Mouse (Mus musculus) forebrain, embryonic 16.5 days (tissue): ENCODE data around the gene Olfr1497. TPM values are rescaled to one million over a fixed set of nuclear protein-coding genes. Genes with fewer than 3 reads are reported as not detected.

Source experiments
- ATAC-seq: fragments of 200-750 bp; cut with Nextera tagmentation; 2 replicates; pipeline ENCODE4 v1.8.0; 2017; ENCODE audit warnings: mild to moderate bottlenecking, moderate library complexity
- H3K27ac ChIP-seq: fragments of 300-500 bp; sonication (generic); 2 replicates; pipeline ENCODE4 v1.5.1; 2014; ENCODE audit warnings: low read length, control low read depth
- H3K27me3 ChIP-seq: fragments of 300-500 bp; sonication (generic); replicated peaks from 2 replicates; pipeline ENCODE4 v1.6.1; 2014; ENCODE audit warnings: low read length; ENCODE audit not compliant: control insufficient read depth, insufficient read depth
- H3K36me3 ChIP-seq: fragments of 300-500 bp; sonication (generic); 2 replicates; pipeline ENCODE4 v1.6.1; 2014; ENCODE audit not compliant: control insufficient read depth, insufficient read depth
- H3K4me1 ChIP-seq: fragments of 300-500 bp; sonication (generic); replicated peaks from 2 replicates; pipeline ENCODE4 v1.6.1; 2014; ENCODE audit warnings: low read length; ENCODE audit not compliant: control insufficient read depth, insufficient read depth
- H3K4me2 ChIP-seq: fragments of 300-500 bp; sonication (generic); 2 replicates; pipeline ENCODE4 v1.6.1; 2014; ENCODE audit warnings: mild to moderate bottlenecking, low read length, control low read depth
- H3K4me3 ChIP-seq: fragments of 300-500 bp; sonication (generic); replicated peaks from 2 replicates; pipeline ENCODE4 v1.5.1; 2014; ENCODE audit warnings: mild to moderate bottlenecking, low read length, control low read depth
- H3K9ac ChIP-seq: fragments of 300-500 bp; sonication (generic); replicated peaks from 2 replicates; pipeline ENCODE4 v1.6.1; 2014; ENCODE audit warnings: low read depth, low read length, control low read depth
- H3K9me3 ChIP-seq: fragments of 300-500 bp; sonication (generic); 2 replicates; pipeline ENCODE4 v1.6.1; 2016; ENCODE audit warnings: low read length; ENCODE audit not compliant: control insufficient read depth
- WGBS: fragments of 180-500 bp; shearing (Covaris S2); extraction: QIAGEN DNeasy Blood & Tissue Kit; methylation state at CpG from one replicate; pipeline ENCODE4 v1.1.7; 2014; 5-methylcytosine and 5-hydroxymethylcytosine counted together
- polyA plus RNA-seq: library from polyadenylated mRNA; unstranded; fragments of >200 nt; fragmentation: Nextera tagmentation; extraction: Ambion mirVana; gene quantifications from 2 replicates; pipeline ENCODE4 v1.2.1, GENCODE M21; 2015

Gene Olfr1497
- polyA plus RNA-seq, 1 experiment from 2014 or later, result not detected

DNA sequence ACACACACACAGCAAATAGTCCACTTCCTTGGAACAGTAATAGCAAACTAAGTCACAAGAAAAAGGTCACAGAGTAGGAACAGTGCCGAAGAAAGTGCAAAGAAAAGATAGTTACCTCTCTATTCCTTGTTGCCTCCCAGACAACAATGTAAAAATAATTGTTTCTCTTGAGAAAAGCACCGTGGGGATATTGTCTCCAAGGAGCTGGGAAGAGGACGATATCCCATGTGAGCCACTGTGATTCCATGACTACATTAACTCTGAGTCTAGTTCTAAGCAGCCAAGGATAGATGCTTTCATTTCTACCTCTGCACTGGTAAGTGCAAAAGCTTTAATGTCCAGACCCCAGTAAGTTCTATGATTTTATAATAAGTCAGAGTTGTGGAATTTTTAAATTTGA lies 33.7 kb downstream of the Olfr1497 start, which contains the start of gene Olfr1495:
Gene Olfr1495 (plus strand): TSS at position 301 of the 400 bp plus-strand sequence.
- Histone ChIP-seq H3K9ac (no peak within 1 kb of the TSS), H3K4me3 (no peak within 1 kb of the TSS), H3K36me3 (no peaks in the 10 kb centered on the region), H3K4me1 (no peaks in the 10 kb centered on the region), H3K4me2 (no peak within 1 kb of the TSS), H3K27ac (no peak within 1 kb of the TSS), H3K9me3 (no peaks in the 10 kb centered on the region), H3K27me3 (no peaks in the 10 kb centered on the region)
- ATAC-seq, result no peak
- 78% methylated on average over 3 of the region's 3 CpGs for WGBS

DNA sequence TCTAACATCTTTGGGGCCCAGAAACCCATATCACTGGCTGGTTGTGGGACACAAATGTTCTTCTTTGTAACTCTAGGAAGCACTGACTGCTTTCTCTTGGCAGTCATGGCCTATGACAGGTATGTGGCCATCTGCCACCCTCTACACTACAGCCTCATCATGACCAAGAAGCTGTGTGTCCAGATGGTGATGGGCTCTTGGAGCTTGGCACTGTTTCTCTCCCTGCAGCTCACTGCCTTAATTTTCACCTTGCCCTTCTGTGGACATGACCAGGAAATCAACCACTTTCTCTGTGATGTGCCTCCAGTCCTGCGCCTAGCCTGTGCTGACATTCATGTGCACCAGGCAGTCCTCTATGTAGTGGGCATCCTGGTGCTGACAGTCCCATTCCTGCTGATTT lies 48.6 kb downstream of the Olfr1497 start:
- Histone ChIP-seq H3K4me1 (no peaks in the 10 kb centered on the region), H3K4me3 (no peak overlapping the region), H3K9me3 (no peaks in the 10 kb centered on the region), H3K9ac (no peak overlapping the region), H3K27me3 (no peaks in the 10 kb centered on the region), H3K27ac (no peak overlapping the region), H3K36me3 (no peaks in the 10 kb centered on the region), H3K4me2 (no peak overlapping the region)
- WGBS, result 92% methylated on average over 1 of the region's 1 CpGs
- ATAC-seq, result no peak

Other genes starting within 250 kb of the Olfr1497 start
- not detected in 2 replicates for gene Olfr1484, start 214.7 kb downstream of the Olfr1497 start, polyA plus RNA-seq
- gene Olfr1487, start 180.8 kb downstream of the Olfr1497 start, polyA plus RNA-seq, result not detected in 2 replicates
- not detected in 2 replicates for gene Olfr1489, start 166.6 kb downstream of the Olfr1497 start, polyA plus RNA-seq
- gene Olfr1490, start 147.1 kb downstream of the Olfr1497 start, polyA plus RNA-seq, result not detected in 2 replicates
- gene Olfr1491, start 100.9 kb downstream of the Olfr1497 start, polyA plus RNA-seq, result not detected in 2 replicates
- not detected in 2 replicates for gene Olfr1493-ps1, start 74.9 kb downstream of the Olfr1497 start, polyA plus RNA-seq
- gene Olfr1494, start 58.5 kb downstream of the Olfr1497 start, polyA plus RNA-seq, result not detected in 2 replicates
- not detected in 2 replicates for gene Olfr1495, start 33.6 kb downstream of the Olfr1497 start, polyA plus RNA-seq
- not detected in 2 replicates for gene Olfr1496, start 20.3 kb downstream of the Olfr1497 start, polyA plus RNA-seq
- gene Olfr1499, start 21.2 kb upstream of the Olfr1497 start, polyA plus RNA-seq, result not detected in 2 replicates
- not detected in 2 replicates for gene Olfr1500, start 32.3 kb upstream of the Olfr1497 start, polyA plus RNA-seq
- not detected in 2 replicates for gene Olfr1501, start 52.5 kb upstream of the Olfr1497 start, polyA plus RNA-seq
- not detected in 2 replicates for gene Olfr1502, start 63.6 kb upstream of the Olfr1497 start, polyA plus RNA-seq
- not detected in 2 replicates for gene Olfr1504, start 99.7 kb upstream of the Olfr1497 start, polyA plus RNA-seq
- gene Olfr1505, start 115.3 kb upstream of the Olfr1497 start, polyA plus RNA-seq, result not detected in 2 replicates